Mouse (Mus musculus): Measurements from ENCODE around the gene Ambra1.
A peak's percentile ranks its signal among the peaks of the same experiment; 100 is the strongest.

Ambra1 gene

DNA sequence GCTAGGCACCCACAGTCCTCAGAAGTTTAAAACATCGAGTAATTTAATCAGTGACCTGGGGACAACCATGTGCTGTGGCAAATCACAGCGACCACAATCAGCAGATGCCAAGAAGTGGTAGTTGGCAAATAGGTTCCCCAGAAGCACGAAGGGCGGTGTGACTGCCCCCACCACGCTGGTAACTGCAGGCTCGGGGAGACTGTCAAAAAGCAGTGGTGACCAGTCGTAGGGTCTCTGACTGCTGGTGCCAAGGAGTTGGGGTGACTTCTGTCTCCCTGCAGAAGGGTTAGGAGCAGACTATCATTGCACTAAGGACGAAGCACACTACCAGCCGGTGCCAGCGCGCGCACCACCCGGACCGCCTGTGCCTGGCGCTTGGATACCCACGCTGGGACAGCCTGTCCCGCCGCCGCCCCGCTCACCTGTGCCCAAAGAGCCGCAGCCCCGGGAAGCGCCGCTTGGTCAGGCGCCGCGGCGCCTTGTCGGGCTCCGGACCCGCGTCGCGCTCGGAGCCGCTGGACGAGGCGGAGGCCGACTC, 233.0 kb downstream of the Ambra1 start:
- no peak for DNase-seq

GRCm38 (mm10) chr2:91963443-91963932, 233.6 kb downstream of the Ambra1 start:
- DNase-seq = peak; percentile 95

DNA sequence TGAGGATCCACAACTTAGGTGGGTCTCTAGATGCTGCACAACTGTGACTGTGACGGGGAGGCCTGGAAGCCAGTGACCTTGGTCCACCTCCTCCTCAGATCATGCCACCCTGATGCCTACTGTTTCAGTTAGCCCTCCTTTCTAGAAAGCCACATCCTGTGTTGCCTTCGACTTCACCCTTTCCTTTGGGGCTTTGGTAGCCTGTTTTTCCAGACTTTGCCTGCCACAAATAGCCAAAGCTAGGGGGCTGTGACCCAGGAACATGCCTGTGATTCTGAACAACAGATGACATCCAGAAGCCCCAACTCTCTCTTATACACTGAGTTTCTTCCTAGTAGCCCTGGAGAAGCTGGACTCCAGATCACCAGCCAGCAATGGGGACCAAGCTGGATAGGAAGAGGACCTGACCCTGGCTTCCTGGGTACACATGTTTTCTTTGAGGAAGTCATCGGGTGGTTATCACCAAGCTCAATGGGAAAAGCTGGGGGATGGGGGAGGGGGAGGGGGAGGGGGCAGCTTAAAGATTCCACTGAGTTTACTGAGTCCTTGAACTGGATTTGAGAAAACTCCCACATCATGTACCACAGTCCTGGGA, 234.8 kb downstream of the Ambra1 start:
- DNase-seq = no peak

GRCm38 (mm10) chr2:91965417-91965816, 235.5 kb downstream of the Ambra1 start:
- no peak for DNase-seq

DNA sequence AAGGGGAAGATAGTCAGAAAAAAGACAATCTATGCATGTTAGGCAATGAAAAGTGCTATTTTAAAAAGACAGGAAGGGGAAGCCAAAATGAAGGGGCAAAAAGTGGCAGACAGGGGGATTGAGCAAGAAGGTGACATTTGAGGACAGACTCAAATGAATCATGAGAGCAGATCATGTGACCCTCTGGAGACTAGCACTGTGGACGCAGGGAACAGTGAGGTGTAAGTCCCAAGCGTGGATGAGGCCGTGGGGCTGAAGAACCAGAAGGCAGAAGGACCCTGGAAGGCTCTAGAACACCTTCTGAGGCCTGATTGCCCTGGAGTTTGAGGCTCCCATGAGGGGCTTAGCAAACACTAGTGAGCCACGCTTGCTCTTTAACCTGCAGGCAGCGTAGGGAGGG, 236.4 kb downstream of the Ambra1 start:
- DNase-seq = no peak

DNA sequence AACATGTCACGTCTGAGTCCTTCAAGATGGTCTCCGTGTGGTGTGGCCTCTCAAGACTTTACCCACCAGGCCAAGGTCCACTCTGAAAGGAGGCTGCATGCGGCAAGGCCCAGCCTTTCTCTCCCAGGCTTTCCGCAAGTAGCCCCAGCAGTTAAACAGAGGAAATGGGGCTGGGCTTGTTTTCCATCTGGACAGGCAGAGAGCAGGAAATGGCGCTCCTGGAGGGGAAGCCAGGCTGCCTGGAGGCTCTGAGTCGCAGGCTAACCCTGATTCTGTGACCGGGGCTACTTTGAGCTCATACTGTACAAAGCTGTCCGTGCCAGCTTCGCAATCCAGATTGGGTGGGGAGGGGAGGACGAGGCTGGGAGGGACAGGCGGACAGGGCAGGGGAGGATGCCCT, 238.0 kb downstream of the Ambra1 start:
- no peak for DNase-seq

Measured in retina, postnatal 1 day (tissue).